Mouse (Mus musculus): ENCODE results near the gene Rab11fip3.

Gene Rab11fip3

DNA sequence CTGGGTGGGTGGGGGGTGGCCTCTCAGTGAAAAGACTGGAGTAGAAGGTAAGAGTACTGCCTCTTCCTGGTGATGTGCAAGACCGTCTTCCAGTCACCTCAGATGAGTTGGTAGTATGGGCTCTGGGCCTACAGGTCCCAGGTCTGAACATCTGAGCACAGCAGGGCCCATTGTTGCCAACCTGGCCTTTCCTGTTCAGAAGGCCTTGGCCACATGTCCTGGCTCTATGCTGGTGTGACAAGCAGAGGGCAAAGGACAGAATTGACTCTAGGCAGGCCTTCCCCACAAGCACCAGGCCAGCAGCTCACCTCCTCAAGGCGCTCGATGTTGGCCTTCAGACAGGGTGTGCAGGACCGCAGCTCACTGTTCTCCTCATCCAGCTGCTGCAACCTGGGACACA, 77.1 kb downstream of the Rab11fip3 start:
- no peak for DNase-seq (ENCODE audit: low spot score in 2 of 2)

- DNase-seq (ENCODE audit: low spot score in 2 of 2): no peak
These were observed 79.0 kb downstream of the Rab11fip3 start for GRCm38 (mm10) chr17:25990331-25990730.

DNA sequence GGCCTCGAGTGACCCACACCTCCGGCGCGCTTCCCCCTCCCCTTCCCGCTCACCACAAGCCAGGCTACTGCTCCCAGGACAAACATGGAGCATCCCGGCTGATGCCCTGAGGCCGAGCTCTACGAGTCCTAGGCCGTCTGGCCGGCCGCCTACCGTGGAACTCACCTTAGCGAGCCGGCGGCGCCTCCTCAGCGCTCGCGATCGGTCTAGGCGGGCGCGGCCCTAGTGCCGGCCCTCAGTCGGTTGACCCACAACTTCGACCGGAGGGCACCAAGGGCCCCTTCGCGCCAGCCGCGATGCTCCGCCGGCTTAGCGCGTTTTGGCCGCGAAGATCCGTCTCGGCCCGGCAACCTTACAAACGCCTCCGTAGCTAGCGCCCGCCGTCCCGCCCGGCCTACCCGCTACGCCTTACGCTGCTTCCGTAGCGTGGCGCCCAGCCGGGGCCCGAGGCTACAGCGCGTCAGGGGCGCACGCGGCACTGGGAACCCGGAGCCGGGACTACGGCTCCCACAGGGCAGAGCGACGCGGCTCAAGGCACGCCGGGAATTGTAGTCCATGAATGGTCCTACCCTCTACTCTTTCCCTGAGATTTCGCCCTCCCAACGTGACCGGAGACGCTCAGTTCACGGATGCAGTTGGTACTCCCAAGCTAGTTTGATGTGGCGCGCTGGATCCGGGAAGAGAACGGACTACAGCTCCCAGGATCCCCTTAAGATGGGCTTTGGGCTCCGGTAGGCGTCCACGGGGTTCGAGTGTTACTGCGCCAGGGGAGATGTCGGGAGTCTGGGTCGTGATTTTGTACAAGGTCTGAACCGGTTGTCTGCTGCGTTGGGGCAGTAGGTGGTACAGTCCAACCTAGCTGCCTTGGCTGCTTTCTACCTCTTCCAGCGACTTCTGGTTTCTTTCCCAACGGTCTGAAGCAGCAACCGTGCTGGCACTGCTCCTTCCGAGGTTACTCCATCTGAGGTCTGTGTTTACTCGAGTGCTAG, 83.8 kb downstream of the Rab11fip3 start, which contains the start of gene Capn15:
Capn15 (minus strand) TSS at position 491 of the 989 bp plus-strand sequence.
- peak; percentile 83 to 89 for DNase-seq (ENCODE audit: low spot score in 2 of 2)

GRCm38 (mm10) chr17:25984556-25985305, 84.6 kb downstream of the Rab11fip3 start:
- peak in 1 of 2 experiments; percentile 21 for DNase-seq (ENCODE audit: low spot score in 2 of 2)

- no peak for DNase-seq (ENCODE audit: low spot score in 2 of 2)
These were observed 85.3 kb downstream of the Rab11fip3 start for GRCm38 (mm10) chr17:25984066-25984465.

DNA sequence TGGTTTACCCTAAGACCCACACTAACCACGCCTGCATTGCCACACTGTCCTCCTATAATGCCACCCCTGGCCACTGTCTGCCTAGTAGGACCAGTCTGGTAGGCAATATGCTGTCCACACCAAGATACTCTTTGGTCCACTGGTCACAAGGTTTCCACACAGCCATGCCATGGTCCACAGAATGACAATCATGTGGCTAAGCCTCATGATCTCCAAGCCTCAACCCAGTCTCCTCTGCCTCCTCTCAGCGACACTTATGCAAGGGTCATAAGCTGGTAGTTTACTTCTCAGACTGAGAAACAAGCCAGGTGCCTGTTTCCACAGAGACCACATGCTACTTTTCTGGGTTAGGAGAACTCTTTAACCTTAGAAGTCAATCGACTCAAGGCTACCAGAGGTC, 86.4 kb downstream of the Rab11fip3 start:
- no peak for DNase-seq (ENCODE audit: low spot score in 2 of 2)

- no peak for DNase-seq (ENCODE audit: low spot score in 2 of 2)
These were observed 88.5 kb downstream of the Rab11fip3 start for GRCm38 (mm10) chr17:25980854-25981253.

DNA sequence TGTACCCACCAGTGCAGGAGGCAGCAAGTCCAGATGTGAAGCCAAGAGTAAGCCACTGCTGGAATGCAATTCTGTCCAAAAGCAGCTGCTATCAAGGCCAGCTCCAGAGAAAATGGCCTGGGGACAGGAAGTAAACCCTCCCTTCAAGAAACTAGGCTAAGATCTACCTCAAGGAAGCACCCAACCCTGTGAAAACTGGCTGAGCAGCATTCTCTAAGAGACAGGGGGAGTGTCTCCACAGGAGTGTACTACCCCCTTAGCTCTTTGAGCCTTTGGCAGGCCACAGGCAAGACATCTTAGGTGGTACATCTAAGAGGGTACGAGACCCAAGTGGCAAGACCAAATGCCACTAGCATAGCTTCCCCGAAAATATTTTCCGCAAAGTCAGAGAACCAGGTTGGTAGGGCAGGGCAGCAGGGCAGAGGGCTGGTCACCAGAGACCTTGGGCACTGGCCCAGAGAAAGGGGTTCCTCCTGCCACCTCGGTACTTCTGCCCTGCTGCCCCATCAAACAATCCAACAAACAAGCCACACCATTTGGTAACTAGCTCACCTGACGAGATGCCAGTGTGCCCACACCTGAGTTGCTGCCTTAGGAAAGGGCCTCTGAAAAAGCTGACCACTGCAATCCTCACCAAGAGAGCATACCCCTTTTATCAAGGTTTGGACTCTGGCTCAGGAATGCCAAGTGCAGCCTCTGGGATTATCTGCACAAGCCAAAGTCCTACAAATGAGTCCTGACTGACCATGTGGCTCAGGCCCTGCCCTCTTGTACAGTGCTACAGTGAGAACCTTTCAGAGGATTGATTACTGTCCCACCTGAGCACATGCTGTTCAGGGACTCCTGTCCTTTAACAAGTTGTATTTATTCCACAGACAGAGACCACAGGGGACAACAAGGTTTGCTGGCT, 89.3 kb downstream of the Rab11fip3 start:
- no peak for DNase-seq (ENCODE audit: low spot score in 2 of 2)

- DNase-seq (ENCODE audit: low spot score in 2 of 2): no peak
These were observed 98.2 kb downstream of the Rab11fip3 start for GRCm38 (mm10) chr17:25970954-25971707.

- DNase-seq (ENCODE audit: low spot score in 2 of 2): no peak
These were observed 98.9 kb downstream of the Rab11fip3 start for GRCm38 (mm10) chr17:25970448-25970847.

DNA sequence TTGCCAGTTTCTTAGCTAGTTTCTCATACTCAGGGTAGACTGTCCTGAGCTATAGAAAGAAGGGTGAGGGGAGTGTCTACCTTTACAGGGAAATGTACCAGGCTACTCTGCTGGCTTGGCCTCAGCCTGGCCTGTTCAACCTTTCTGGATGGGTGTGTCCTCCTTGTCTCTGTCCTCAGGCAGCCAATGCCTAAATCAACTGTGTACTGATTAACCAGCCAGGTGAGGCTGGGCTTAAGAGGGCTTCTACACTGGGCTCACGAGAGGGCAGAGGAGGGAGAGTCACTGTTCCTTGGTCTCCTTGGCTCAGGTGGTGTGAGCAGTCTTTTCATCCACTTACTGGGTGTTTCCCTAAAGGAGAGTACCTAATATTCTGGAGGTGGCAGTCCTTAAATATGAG, 101.2 kb downstream of the Rab11fip3 start:
- DNase-seq (ENCODE audit: low spot score in 2 of 2): no peak

GRCm38 (mm10) chr17:25967652-25968051, 101.7 kb downstream of the Rab11fip3 start:
- no peak for DNase-seq (ENCODE audit: low spot score in 2 of 2)

DNA sequence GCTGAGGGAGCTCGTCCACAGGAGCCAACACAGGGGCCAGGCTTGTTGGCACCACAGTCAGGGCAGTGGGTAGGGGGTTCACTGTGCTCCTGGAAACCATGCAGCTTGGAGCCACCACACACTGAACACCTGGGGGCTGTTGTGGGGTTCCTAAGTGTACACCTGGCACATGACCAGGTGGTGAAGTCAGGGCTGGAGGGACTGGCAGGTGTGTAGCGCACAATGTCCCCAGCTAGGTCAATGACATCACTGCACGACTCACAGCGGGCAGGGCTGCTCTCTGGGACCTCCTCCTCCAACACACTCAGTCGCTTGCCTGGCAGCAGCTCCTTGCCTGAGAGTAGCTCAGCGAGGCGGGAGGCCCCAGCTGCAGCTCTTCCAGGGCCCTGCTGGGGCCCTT, 105.1 kb downstream of the Rab11fip3 start:
- DNase-seq (ENCODE audit: low spot score in 2 of 2): no peak

GRCm38 (mm10) chr17:25962413-25962905, 106.9 kb downstream of the Rab11fip3 start:
- no peak for DNase-seq (ENCODE audit: low spot score in 2 of 2)

- no peak for DNase-seq (ENCODE audit: low spot score in 2 of 2)
These were observed 107.8 kb downstream of the Rab11fip3 start for GRCm38 (mm10) chr17:25961566-25961965.

GRCm38 (mm10) chr17:25959630-25960467, 109.5 kb downstream of the Rab11fip3 start:
- no peak for DNase-seq (ENCODE audit: low spot score in 2 of 2)

DNA sequence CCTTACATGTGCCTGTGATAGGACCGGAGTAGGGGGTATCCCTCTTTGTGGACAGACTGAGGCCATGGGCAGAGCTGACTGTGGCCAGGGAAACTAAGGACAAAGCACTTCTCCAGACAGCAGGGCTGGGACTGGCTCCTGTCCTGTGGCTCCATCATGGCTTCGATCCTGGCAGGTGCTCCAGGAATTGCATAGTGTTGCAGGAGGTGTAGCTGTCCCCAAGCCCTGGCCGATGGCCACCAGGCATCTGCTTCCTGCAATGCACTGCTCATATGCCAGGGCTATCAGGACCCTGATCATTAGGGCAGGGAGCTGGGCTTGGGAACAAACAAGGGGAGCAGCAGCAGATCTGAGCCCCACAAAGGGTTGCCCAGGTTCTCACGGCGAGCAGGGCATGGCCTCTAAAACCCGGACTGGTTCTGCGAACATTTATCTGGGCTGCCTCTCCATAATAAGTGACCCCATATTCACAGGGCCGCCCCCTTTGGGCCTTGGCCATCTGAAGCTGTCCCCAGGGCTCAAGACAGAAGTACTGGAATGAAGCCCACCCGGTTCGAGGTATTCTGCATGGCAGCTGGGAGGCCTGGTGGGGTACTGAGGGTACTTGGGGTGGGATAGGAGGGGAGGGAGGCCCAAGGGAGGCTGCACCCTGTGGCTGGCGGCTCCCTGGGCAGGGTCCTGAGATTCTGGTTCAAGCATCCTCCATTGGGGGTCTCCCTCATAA, 110.4 kb downstream of the Rab11fip3 start:
- no peak for DNase-seq (ENCODE audit: low spot score in 2 of 2)

DNA sequence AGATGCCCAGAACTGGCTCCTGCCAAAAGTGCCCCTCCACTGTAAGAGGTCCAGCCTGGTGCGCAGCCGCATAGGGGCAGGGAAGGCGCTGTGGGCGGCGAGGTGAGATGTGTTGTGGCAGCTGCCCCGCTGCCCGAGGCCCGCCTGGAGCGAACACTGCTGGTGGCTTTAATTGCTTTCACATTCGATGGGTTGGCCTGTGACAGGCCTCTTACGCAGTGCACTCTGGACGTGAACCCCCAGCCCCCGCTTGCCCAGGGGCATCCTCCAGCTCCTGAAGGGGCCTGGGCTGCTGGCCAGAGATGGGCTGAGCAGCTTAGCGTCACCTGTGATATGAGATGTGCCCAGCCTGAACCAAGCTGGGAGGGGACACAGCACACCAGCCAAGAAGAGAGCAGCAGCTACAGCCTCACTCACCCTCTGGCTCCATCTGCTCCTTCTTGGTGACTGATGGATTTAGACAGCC, 111.7 kb downstream of the Rab11fip3 start:
- no peak for DNase-seq (ENCODE audit: low spot score in 2 of 2)

DNA sequence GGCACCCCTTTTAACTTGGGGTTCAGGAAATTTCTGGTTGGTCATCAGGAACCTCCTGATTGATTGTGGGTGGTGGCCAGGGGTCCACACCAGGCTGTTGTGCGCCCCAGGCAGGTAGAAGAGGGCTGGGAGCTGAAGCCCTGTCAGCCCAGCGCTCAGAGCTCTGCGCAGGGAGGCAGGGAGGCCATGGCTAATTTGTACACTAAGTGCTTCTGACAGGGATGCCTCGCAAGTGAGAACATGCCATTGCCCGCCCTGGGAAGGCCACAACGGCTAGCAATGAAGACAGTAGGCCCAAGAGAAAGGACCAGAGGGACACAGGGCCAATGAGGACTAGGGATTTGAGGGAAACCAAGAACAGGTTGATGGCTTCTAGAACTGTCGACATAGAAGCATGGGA, 112.7 kb downstream of the Rab11fip3 start:
- no peak for DNase-seq (ENCODE audit: low spot score in 2 of 2)
